Mouse (Mus musculus) intestine, embryonic 16.5 days (tissue): ENCODE data around the gene Hoxd9. TPM values are rescaled to one million over a fixed set of nuclear protein-coding genes. Genes with fewer than 3 reads are reported as not detected.

Source experiments
- ATAC-seq: fragments of 200-750 bp; cut with Nextera tagmentation; 2 replicates; pipeline ENCODE4 v1.8.0; 2017; ENCODE audit warnings: moderate TSS enrichment, moderate library complexity
- H3K27ac ChIP-seq: fragments of 300-500 bp; sonication (generic); 2 replicates; pipeline ENCODE4 v1.5.1; 2014; ENCODE audit warnings: mild to moderate bottlenecking, low read length
- H3K27me3 ChIP-seq: fragments of 300-500 bp; sonication (generic); replicated peaks from 2 replicates; pipeline ENCODE4 v1.6.1; 2014; ENCODE audit warnings: low read length, control low read depth, mixed read lengths; ENCODE audit not compliant: control insufficient read depth, insufficient read depth
- H3K36me3 ChIP-seq: fragments of 300-500 bp; sonication (generic); 2 replicates; pipeline ENCODE4 v1.6.1; 2014; ENCODE audit warnings: low read length, control low read depth; ENCODE audit not compliant: control insufficient read depth, insufficient read depth
- H3K4me1 ChIP-seq: fragments of 300-500 bp; sonication (generic); 2 replicates; pipeline ENCODE4 v1.6.1; 2014; ENCODE audit warnings: low read length, control low read depth, mixed read lengths; ENCODE audit not compliant: control insufficient read depth, insufficient read depth
- H3K4me2 ChIP-seq: fragments of 300-500 bp; sonication (generic); 2 replicates; pipeline ENCODE4 v1.6.1; 2014; ENCODE audit warnings: low read depth, low read length, control low read depth
- H3K4me3 ChIP-seq: fragments of 300-500 bp; sonication (generic); 2 replicates; pipeline ENCODE4 v1.5.1; 2014; ENCODE audit warnings: mild to moderate bottlenecking, low read length
- H3K9ac ChIP-seq: fragments of 300-500 bp; sonication (generic); 2 replicates; pipeline ENCODE4 v1.6.1; 2014; ENCODE audit warnings: low read depth, low read length
- H3K9me3 ChIP-seq: fragments of 300-500 bp; sonication (generic); 2 replicates; pipeline ENCODE4 v1.6.1; 2016; ENCODE audit warnings: low read length, control low read depth; ENCODE audit not compliant: control insufficient read depth
- WGBS: fragments of 180-500 bp; shearing (Covaris S2); extraction: QIAGEN DNeasy Blood & Tissue Kit; methylation state at CpG from one replicate; pipeline ENCODE4 v1.1.7; 2014; 5-methylcytosine and 5-hydroxymethylcytosine counted together
- polyA plus RNA-seq: library from polyadenylated mRNA; unstranded; fragments of >200 nt; fragmentation: Nextera tagmentation; extraction: Ambion mirVana; gene quantifications from 2 replicates; pipeline ENCODE4 v1.2.1, GENCODE M21; 2015

The Hoxd9 gene
- polyA plus RNA-seq, 1 experiment from 2014 or later: 2.5 TPM

GRCm38 (mm10) chr2:74695383-74695782 lies 2.1 kb upstream of the Hoxd9 start:
- Histone ChIP-seq H3K36me3 (no peaks in the 10 kb centered on the region), H3K9me3 (no peaks in the 10 kb centered on the region), H3K27me3 (peaks cover 93% of the 10 kb centered on the region), H3K4me3 (no peak overlapping the region), H3K9ac (no peak overlapping the region), H3K4me1 (peaks cover 4% of the 10 kb centered on the region; the same call in 1 of the 2 replicates), H3K4me2 (no peak overlapping the region), H3K27ac (no peak overlapping the region)
- 13% methylated on average over 1 of the region's 1 CpGs for WGBS
- ATAC-seq: no peak

- ATAC-seq: no peak
- peaks cover 4% of the 10 kb centered on the region; the same call in 1 of the 2 replicates for H3K4me1 ChIP-seq
Observed at GRCm38 (mm10) chr2:74695813-74696430, 1.6 kb upstream of the Hoxd9 start.

GRCm38 (mm10) chr2:74696442-74697335 lies 838 bp upstream of the Hoxd9 start:
- peak overlapping the region; percentile 45; the same call in 1 of the 2 replicates for H3K9ac ChIP-seq
- 0 out of 2 replicates have a peak overlapping the region, but pooled peaks have one; percentile 16 for H3K4me2 ChIP-seq
- H3K4me3 ChIP-seq: no peak overlapping the region
- H3K36me3 ChIP-seq: no peaks in the 10 kb centered on the region
- peaks cover 94% of the 10 kb centered on the region for H3K27me3 ChIP-seq
- no peak overlapping the region for H3K27ac ChIP-seq
- H3K4me1 ChIP-seq: peaks cover 4% of the 10 kb centered on the region; the same call in 1 of the 2 replicates
- ATAC-seq: no peak
- no peaks in the 10 kb centered on the region for H3K9me3 ChIP-seq
- 5% methylated on average over 34 of the region's 34 CpGs for WGBS

More at GRCm38 (mm10) chr2:74695813-74696430, 1.6 kb upstream of the Hoxd9 start:
- 11% methylated on average over 7 of the region's 7 CpGs for WGBS
- Histone ChIP-seq H3K9ac (no peak overlapping the region), H3K27me3 (peaks cover 97% of the 10 kb centered on the region), H3K9me3 (no peaks in the 10 kb centered on the region), H3K36me3 (no peaks in the 10 kb centered on the region), H3K4me3 (no peak overlapping the region), H3K27ac (no peak overlapping the region), H3K4me2 (0 out of 2 replicates have a peak overlapping the region, but pooled peaks have one; percentile 22)

GRCm38 (mm10) chr2:74698201-74699052 lies 900 bp downstream of the Hoxd9 start:
- Histone ChIP-seq H3K27me3 (peaks cover 86% of the 10 kb centered on the region), H3K9ac (peak overlapping the region; percentile 62), H3K4me3 (peak overlapping the region; percentile 48), H3K4me2 (peak overlapping the region; percentile 67), H3K27ac (no peak overlapping the region), H3K9me3 (no peaks in the 10 kb centered on the region), H3K4me1 (peaks cover 4% of the 10 kb centered on the region; the same call in 1 of the 2 replicates), H3K36me3 (no peaks in the 10 kb centered on the region)
- under 1% methylated on average over 78 of the region's 86 CpGs for WGBS
- ATAC-seq: peak; percentile 49; the same call in 1 of the 2 replicates

GRCm38 (mm10) chr2:74699053-74699430 lies 1.5 kb downstream of the Hoxd9 start:
- whole genome bisulfite sequencing: 3% methylated on average over 17 of the region's 17 CpGs
- Histone ChIP-seq H3K9ac (peak overlapping the region; percentile 62), H3K4me3 (peak overlapping the region; percentile 48), H3K9me3 (no peaks in the 10 kb centered on the region), H3K4me2 (peak overlapping the region; percentile 67), H3K36me3 (no peaks in the 10 kb centered on the region), H3K27me3 (peaks cover 86% of the 10 kb centered on the region), H3K27ac (no peak overlapping the region), H3K4me1 (peaks cover 4% of the 10 kb centered on the region; the same call in 1 of the 2 replicates)
- no peak for ATAC-seq

GRCm38 (mm10) chr2:74699664-74700545 lies 2.4 kb downstream of the Hoxd9 start:
- no peak overlapping the region for H3K4me3 ChIP-seq
- peaks cover 8% of the 10 kb centered on the region for H3K4me1 ChIP-seq
- no peak overlapping the region for H3K27ac ChIP-seq
- no peaks in the 10 kb centered on the region for H3K36me3 ChIP-seq
- ATAC-seq: no peak
- H3K4me2 ChIP-seq: 0 out of 2 replicates have a peak overlapping the region, but pooled peaks have one; percentile 12
- no peaks in the 10 kb centered on the region for H3K9me3 ChIP-seq
- peaks cover 87% of the 10 kb centered on the region for H3K27me3 ChIP-seq
- peak overlapping the region; percentile 12; the same call in 1 of the 2 replicates for H3K9ac ChIP-seq
- WGBS: 10% methylated on average over 23 of the region's 23 CpGs

GRCm38 (mm10) chr2:74700546-74701112 lies 3.1 kb downstream of the Hoxd9 start:
- H3K4me1 ChIP-seq: peaks cover 11% of the 10 kb centered on the region
- 15% methylated on average over 22 of the region's 22 CpGs for WGBS
- no peak overlapping the region for H3K27ac ChIP-seq

More at GRCm38 (mm10) chr2:74700546-74701112, 3.1 kb downstream of the Hoxd9 start:
- no peaks in the 10 kb centered on the region for H3K36me3 ChIP-seq
- H3K4me2 ChIP-seq: no peak overlapping the region
- no peaks in the 10 kb centered on the region for H3K9me3 ChIP-seq
- peak overlapping the region; percentile 12; the same call in 1 of the 2 replicates for H3K9ac ChIP-seq
- H3K4me3 ChIP-seq: no peak overlapping the region
- ATAC-seq: no peak
- H3K27me3 ChIP-seq: peaks cover 85% of the 10 kb centered on the region
